Mouse (Mus musculus): ENCODE measurements around the gene Fam214b. TPM values are rescaled to one million over a fixed set of nuclear protein-coding genes. Genes with fewer than 3 reads are reported as not detected.

The Fam214b gene
- total and polyA plus RNA-seq, 3 experiments: 1.3 to 3.8 TPM; not detected in 1

- H3K9me3 ChIP-seq (replicated peaks; ENCODE audit: insufficient read depth, low read length): no peaks in the 10 kb centered on the region
- H3K4me3 ChIP-seq (ENCODE audit: control insufficient read depth in 1 of 2, insufficient read depth in 1 of 2, low read depth in 2 of 2, low read length in 2 of 2): no peak overlapping the region
- H3K4me1 ChIP-seq (ENCODE audit: control insufficient read depth in 1 of 2, insufficient read depth in 2 of 2, low read length in 2 of 2): no peaks in the 10 kb centered on the region
- H3K27me3 ChIP-seq (ENCODE audit: control insufficient read depth in 1 of 2, insufficient read depth in 2 of 2, low read length in 2 of 2): no peaks in the 10 kb centered on the region
- TF ChIP-seq KAT2A (conservative IDR thresholded peaks at IDR 0.05; ENCODE audit: low read depth, low read length): no peak
- no peak overlapping the region for H3K9ac ChIP-seq (ENCODE audit: control insufficient read depth, low read depth, low read length, poor library complexity, severe bottlenecking)
- no peak overlapping the region for H3K27ac ChIP-seq (ENCODE audit: control insufficient read depth, low read depth, low read length)
- no peak for DNase-seq (ENCODE audit: low read depth, low spot score)
- no peaks in the 10 kb centered on the region for H3K36me3 ChIP-seq (ENCODE audit: control insufficient read depth in 1 of 2, insufficient read depth in 2 of 2, low read length in 2 of 2)
- H3K79me2 ChIP-seq (ENCODE audit: control insufficient read depth, insufficient read depth, low read length, poor library complexity): no peaks in the 10 kb centered on the region
Measured at GRCm38 (mm10) chr4:43074923-43075322, 28.9 kb upstream of the Fam214b start.

- H3K4me1 ChIP-seq (ENCODE audit: control insufficient read depth in 1 of 2, insufficient read depth in 2 of 2, low read length in 2 of 2): no peaks in the 10 kb centered on the region
- H3K27ac ChIP-seq (ENCODE audit: control insufficient read depth, low read depth, low read length): no peak overlapping the region
- peak; percentile 4 for TF ChIP-seq RAD21 (IDR thresholded peaks at IDR 0.05; ENCODE audit: low read depth, low read length)
- peak; percentile 23; the same call in 1 of the 2 replicates for TF ChIP-seq SMC3 (IDR thresholded peaks at IDR 0.05; ENCODE audit: low read depth, low read length)
- peak in 1 of 3 experiments; percentile 24; a peak in 1 of 6 replicates for TF ChIP-seq CTCF (IDR thresholded peaks at IDR 0.05 in 2 of 3, conservative IDR thresholded peaks at IDR 0.05 in 1 of 3; ENCODE audit: control insufficient read depth in 1 of 3, insufficient read depth in 1 of 3, low read depth in 2 of 3, low read length in 3 of 3, poor library complexity in 1 of 3, severe bottlenecking in 1 of 3)
- no peak for TF ChIP-seq MAX (IDR thresholded peaks at IDR 0.05; ENCODE audit: low read length)
- H3K79me2 ChIP-seq (ENCODE audit: control insufficient read depth, insufficient read depth, low read length, poor library complexity): no peaks in the 10 kb centered on the region
- peak; percentile 64 for DNase-seq (ENCODE audit: low read depth, low spot score)
- no peaks in the 10 kb centered on the region for H3K36me3 ChIP-seq (ENCODE audit: control insufficient read depth in 1 of 2, insufficient read depth in 2 of 2, low read length in 2 of 2)
- no peak overlapping the region for H3K9ac ChIP-seq (ENCODE audit: control insufficient read depth, low read depth, low read length, poor library complexity, severe bottlenecking)
- H3K9me3 ChIP-seq (replicated peaks; ENCODE audit: insufficient read depth, low read length): no peaks in the 10 kb centered on the region
- no peak overlapping the region for H3K4me3 ChIP-seq (ENCODE audit: control insufficient read depth in 1 of 2, insufficient read depth in 1 of 2, low read depth in 2 of 2, low read length in 2 of 2)
- H3K27me3 ChIP-seq (ENCODE audit: control insufficient read depth in 1 of 2, insufficient read depth in 2 of 2, low read length in 2 of 2): no peaks in the 10 kb centered on the region
Measured at GRCm38 (mm10) chr4:43065471-43065870, 19.5 kb upstream of the Fam214b start.

- Histone ChIP-seq H3K4me3 (ENCODE audit: control insufficient read depth in 1 of 2, insufficient read depth in 1 of 2, low read depth in 2 of 2, low read length in 2 of 2) (no peak overlapping the region), H3K9ac (ENCODE audit: control insufficient read depth, low read depth, low read length, poor library complexity, severe bottlenecking) (no peak overlapping the region), H3K27ac (ENCODE audit: control insufficient read depth, low read depth, low read length) (no peak overlapping the region), H3K36me3 (ENCODE audit: control insufficient read depth in 1 of 2, insufficient read depth in 2 of 2, low read length in 2 of 2) (peaks cover 0 to 10% of the 10 kb centered on the region in 2 experiments; a peak in 2 of 4 replicates), H3K4me1 (ENCODE audit: control insufficient read depth in 1 of 2, insufficient read depth in 2 of 2, low read length in 2 of 2) (peaks cover 3 to 7% of the 10 kb centered on the region in 2 experiments; a peak in 3 of 4 replicates), H3K9me3 (replicated peaks; ENCODE audit: insufficient read depth, low read length) (no peaks in the 10 kb centered on the region), H3K79me2 (ENCODE audit: control insufficient read depth, insufficient read depth, low read length, poor library complexity) (no peaks in the 10 kb centered on the region; the same call in 1 of the 2 replicates), H3K27me3 (ENCODE audit: control insufficient read depth in 1 of 2, insufficient read depth in 2 of 2, low read length in 2 of 2) (no peaks in the 10 kb centered on the region)
- no peak for TF ChIP-seq MAFK (IDR thresholded peaks at IDR 0.05; ENCODE audit: borderline replicate concordance, low read depth, low read length)
- TF ChIP-seq ZC3H11A (IDR thresholded peaks at IDR 0.05; ENCODE audit: low read depth, low read length): no peak
- TF ChIP-seq MXI1 (IDR thresholded peaks at IDR 0.05; ENCODE audit: low read depth, low read length): no peak
- TF ChIP-seq JUND (IDR thresholded peaks at IDR 0.05; ENCODE audit: low read depth, low read length): no peak
- TF ChIP-seq TAL1 (IDR thresholded peaks at IDR 0.05; ENCODE audit: low read length): no peak
- TF ChIP-seq ZMIZ1 (IDR thresholded peaks at IDR 0.05; ENCODE audit: low read depth, low read length): no peak
- no peak for DNase-seq (ENCODE audit: low read depth, low spot score)
Measured at GRCm38 (mm10) chr4:43060286-43060685, 14.3 kb upstream of the Fam214b start.
